Mouse (Mus musculus) MEL-GATA-1-ER (cell line): ENCODE data around the gene Pitpnm1.

Source experiments
- DNase-seq: peaks from one replicate; pipeline ENCODE4 v3.0.0-alpha.2; 2012; ENCODE audit warnings: low read depth; ENCODE audit errors: extremely low read depth

The Pitpnm1 gene

GRCm38 (mm10) chr19:4094774-4095303 lies 5.0 kb upstream of the Pitpnm1 start:
- no peak for DNase-seq

GRCm38 (mm10) chr19:4095802-4096201 lies 4.0 kb upstream of the Pitpnm1 start:
- DNase-seq = no peak

GRCm38 (mm10) chr19:4096642-4097440 lies 3.0 kb upstream of the Pitpnm1 start, which contains the start of gene Cdk2ap2:
Gene Cdk2ap2, plus strand, starts transcription at chr19:4097182.
- peak; percentile 96 for DNase-seq

- peak; percentile 75 for DNase-seq
Observed at GRCm38 (mm10) chr19:4097441-4097825, 2.4 kb upstream of the Pitpnm1 start.

GRCm38 (mm10) chr19:4098426-4098825 lies 1.4 kb upstream of the Pitpnm1 start:
- DNase-seq = no peak

- DNase-seq = peak; percentile 84
Observed at GRCm38 (mm10) chr19:4099056-4099455, 742 bp upstream of the Pitpnm1 start.

GRCm38 (mm10) chr19:4100718-4101261 lies 992 bp downstream of the Pitpnm1 start:
- DNase-seq = no peak

GRCm38 (mm10) chr19:4101466-4101865 lies 1.7 kb downstream of the Pitpnm1 start:
- DNase-seq = no peak

- DNase-seq = no peak
Observed at GRCm38 (mm10) chr19:4102049-4102448, 2.3 kb downstream of the Pitpnm1 start.

GRCm38 (mm10) chr19:4102626-4103025 lies 2.8 kb downstream of the Pitpnm1 start:
- DNase-seq = no peak

GRCm38 (mm10) chr19:4103294-4103693 lies 3.5 kb downstream of the Pitpnm1 start:
- no peak for DNase-seq

- no peak for DNase-seq
Observed at GRCm38 (mm10) chr19:4103792-4104191, 4.0 kb downstream of the Pitpnm1 start.

- no peak for DNase-seq
Observed at GRCm38 (mm10) chr19:4104675-4105194, 4.9 kb downstream of the Pitpnm1 start.

- no peak for DNase-seq
Observed at GRCm38 (mm10) chr19:4106654-4107053, 6.9 kb downstream of the Pitpnm1 start.

- DNase-seq = no peak
Observed at GRCm38 (mm10) chr19:4108535-4108934, 8.7 kb downstream of the Pitpnm1 start.

GRCm38 (mm10) chr19:4112063-4112960 lies 12.5 kb downstream of the Pitpnm1 start:
- DNase-seq = no peak

- DNase-seq = peak; percentile 92
Observed at GRCm38 (mm10) chr19:4113186-4113805, 13.5 kb downstream of the Pitpnm1 start.

GRCm38 (mm10) chr19:4113806-4114230 lies 14.0 kb downstream of the Pitpnm1 start:
- no peak for DNase-seq

- no peak for DNase-seq
Observed at GRCm38 (mm10) chr19:4114551-4114950, 14.8 kb downstream of the Pitpnm1 start.

- no peak for DNase-seq
Observed at GRCm38 (mm10) chr19:4115144-4115543, 15.3 kb downstream of the Pitpnm1 start.

GRCm38 (mm10) chr19:4115816-4116215 lies 16.0 kb downstream of the Pitpnm1 start:
- DNase-seq = no peak
